Mouse (Mus musculus): ENCODE data around the gene Has1.
A peak's percentile ranks its signal among the peaks of the same experiment; 100 is the strongest.

Gene Has1

GRCm38 (mm10) chr17:17843534-17844261 is 11.3 kb downstream of the Has1 start:
- DNase-seq = no peak

GRCm38 (mm10) chr17:17840796-17841195 is 14.2 kb downstream of the Has1 start:
- no peak for DNase-seq

- no peak for DNase-seq
These were observed 15.7 kb downstream of the Has1 start for GRCm38 (mm10) chr17:17839276-17839675.

- peak; percentile 97 for DNase-seq
These were observed 16.9 kb downstream of the Has1 start for GRCm38 (mm10) chr17:17837919-17838701.

- DNase-seq = no peak
These were observed 17.6 kb downstream of the Has1 start for GRCm38 (mm10) chr17:17837426-17837825.

GRCm38 (mm10) chr17:17836101-17836500 is 18.9 kb downstream of the Has1 start:
- DNase-seq = peak; percentile 29

- no peak for DNase-seq
These were observed 20.1 kb downstream of the Has1 start for GRCm38 (mm10) chr17:17834896-17835295.

GRCm38 (mm10) chr17:17830731-17831130 is 24.3 kb downstream of the Has1 start:
- DNase-seq = no peak

GRCm38 (mm10) chr17:17829816-17830535 is 25.0 kb downstream of the Has1 start:
- no peak for DNase-seq

GRCm38 (mm10) chr17:17829052-17829785 is 25.8 kb downstream of the Has1 start:
- no peak for DNase-seq

GRCm38 (mm10) chr17:17828191-17828981 is 26.6 kb downstream of the Has1 start:
- peak; percentile 40 for DNase-seq

GRCm38 (mm10) chr17:17827658-17828190 is 27.3 kb downstream of the Has1 start:
- peak; percentile 48 for DNase-seq

GRCm38 (mm10) chr17:17826751-17827657 is 28.0 kb downstream of the Has1 start, which contains the start of gene Spaca6:
Gene Spaca6, plus strand, starts transcription at chr17:17827158.
- peak; percentile 93 for DNase-seq

GRCm38 (mm10) chr17:17825921-17826591 is 28.9 kb downstream of the Has1 start:
- DNase-seq = peak; percentile 52

GRCm38 (mm10) chr17:17823612-17824336 is 31.2 kb downstream of the Has1 start:
- no peak for DNase-seq

GRCm38 (mm10) chr17:17795527-17795926 is 59.5 kb downstream of the Has1 start:
- no peak for DNase-seq

Measured in right cerebral cortex, adult 18-20 months (tissue).